Mouse (Mus musculus): ENCODE measurements around the gene Tti1. TPM values are rescaled to one million over a fixed set of nuclear protein-coding genes. Genes with fewer than 3 reads are reported as not detected.

The Tti1 gene
- polyA plus RNA-seq, 2 experiments from 2014 or later, result 22.3 to 26.4 TPM

- ATAC-seq, result no peak
Observed at GRCm38 (mm10) chr2:157970124-157970523, 58.1 kb downstream of the Tti1 start.

DNA sequence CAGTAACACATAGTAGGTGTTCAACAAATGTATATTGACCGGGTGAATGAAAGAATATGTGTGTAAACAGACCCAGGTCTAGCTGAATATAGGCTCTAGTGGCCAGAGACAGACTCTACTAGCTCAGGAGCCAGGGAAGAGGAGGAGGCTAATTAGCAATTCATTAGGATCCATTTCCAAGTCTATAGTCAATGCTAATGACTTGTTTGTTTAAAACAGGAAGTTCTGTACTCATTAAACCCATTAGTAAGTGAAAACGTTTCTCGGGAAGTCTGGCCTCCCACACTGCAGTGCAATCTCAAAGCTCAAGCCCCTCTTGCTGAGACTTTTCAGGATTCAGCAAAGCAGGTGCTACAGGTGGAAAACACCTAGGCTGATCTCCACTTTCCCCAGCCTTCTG, 60.4 kb downstream of the Tti1 start:
- ATAC-seq, result no peak

DNA sequence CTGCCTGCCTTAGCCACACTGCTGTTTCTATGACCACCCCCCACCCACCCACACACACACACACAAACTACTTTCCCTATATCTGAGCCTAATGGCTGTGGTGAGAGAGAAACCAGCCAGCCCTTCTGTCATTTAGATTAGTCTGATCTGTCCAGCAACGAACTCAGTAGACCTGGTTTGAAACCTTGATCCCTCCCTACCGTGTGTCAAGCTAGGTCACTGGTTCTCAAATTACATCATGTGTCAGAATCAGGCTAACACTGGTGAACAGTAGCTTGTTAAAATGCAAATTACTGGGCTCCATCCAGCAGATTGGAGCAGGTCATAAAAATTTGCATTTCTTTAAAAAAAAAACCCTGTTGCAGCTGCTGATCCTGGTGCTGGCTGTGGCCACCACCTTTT, 70.5 kb downstream of the Tti1 start:
- ATAC-seq, result no peak

- no peak for ATAC-seq
Observed at GRCm38 (mm10) chr2:157953978-157954377, 74.3 kb downstream of the Tti1 start.

DNA sequence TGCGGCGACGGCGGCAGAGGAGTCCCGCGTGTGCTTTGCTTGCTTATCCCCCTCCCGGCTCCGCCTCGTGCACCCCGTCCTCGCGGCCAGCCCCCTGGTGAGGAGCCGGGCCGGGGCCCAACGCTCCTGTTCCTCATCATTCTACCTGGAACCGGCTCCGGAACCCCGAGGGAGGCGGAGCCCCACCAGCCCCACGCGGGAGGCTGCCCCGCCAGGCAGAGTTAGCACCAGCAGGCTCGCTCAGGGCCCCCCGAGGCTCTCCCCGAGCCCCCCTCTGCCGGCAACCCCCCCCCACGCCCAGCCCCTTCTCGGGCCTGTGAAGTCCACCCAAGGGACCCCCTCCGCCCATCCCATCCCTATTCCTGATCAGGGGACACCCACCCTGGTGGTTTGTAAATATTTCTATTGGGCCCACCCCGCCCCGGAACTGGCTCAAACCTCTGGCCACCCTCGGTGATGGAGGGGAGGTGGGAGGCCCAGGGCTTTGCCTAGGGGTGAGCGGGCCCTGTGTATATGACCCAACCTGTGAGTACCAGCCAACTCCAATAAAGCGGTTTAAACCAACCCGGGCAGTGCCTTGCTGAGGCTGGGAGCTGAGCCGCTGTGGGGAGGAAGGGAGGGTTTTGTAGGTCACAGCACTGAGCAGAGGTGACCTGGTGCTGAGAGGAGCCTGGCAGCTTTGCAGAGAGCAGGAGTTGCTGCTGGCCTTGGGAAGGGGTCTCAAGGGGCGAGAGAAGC, 83.9 kb downstream of the Tti1 start:
- ATAC-seq, result no peak

- no peak for ATAC-seq
Observed at GRCm38 (mm10) chr2:157943514-157944155, 84.6 kb downstream of the Tti1 start.

- no peak for ATAC-seq
Observed at GRCm38 (mm10) chr2:157940586-157941185, 87.5 kb downstream of the Tti1 start.

DNA sequence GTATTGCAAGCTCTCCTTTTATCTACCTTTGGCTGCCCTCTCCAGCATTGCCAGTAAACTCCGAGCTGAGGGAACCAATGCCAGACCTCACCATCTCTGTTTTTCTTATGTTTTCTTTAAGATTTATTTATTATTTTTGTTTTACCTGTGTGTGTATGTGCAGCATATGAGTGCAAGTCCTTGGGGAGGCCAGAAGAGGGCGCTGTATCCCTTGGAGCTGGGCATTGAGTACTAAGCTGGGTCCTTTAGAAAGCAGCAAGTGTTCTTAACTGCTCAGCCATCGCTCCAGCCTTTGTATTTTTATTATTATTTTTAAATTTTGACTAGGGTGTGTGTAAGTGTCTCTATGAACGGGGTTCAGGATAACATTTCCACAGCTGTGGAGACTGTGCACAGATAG, 91.6 kb downstream of the Tti1 start:
- no peak for ATAC-seq

DNA sequence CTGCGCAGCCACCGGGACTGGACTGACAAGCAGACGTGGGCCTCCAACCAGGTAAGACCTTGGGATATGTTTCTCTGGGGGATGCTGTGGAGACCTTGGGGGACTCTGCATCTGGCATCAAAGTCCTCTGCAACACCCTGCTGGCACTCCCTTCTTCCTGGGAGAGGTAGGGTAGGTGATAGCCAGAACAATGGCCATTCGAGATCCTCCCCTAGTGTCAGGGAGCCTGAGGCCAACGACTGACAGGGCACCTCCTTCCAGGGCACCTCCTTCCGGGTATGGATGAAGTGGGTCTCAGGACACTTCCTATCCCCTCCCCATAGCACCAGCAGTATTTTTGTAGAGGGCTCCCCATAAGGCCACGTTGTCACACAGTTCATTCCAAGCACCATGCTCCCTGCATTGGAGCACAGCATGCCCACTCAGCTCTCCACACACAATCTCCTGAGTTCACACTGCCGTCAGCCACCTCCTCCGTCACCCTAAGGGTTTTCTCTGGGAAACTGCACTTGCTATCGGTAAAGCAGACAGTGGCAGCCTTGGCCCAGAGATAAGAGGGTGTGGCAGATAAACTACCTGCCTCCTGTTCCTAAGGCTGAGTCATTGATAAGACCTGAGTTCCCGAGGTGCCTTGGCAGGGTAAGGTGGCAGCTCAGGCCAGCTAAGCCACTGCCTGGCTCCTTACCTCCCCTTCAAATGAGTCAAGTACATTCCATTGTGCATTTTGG, 92.6 kb downstream of the Tti1 start:
- no peak for ATAC-seq

- no peak for ATAC-seq
Observed at GRCm38 (mm10) chr2:157932655-157933054, 95.6 kb downstream of the Tti1 start.

Other genes with a start within 250 kb of the Tti1 start
- gene Vstm2l, start 113.8 kb downstream of the Tti1 start, polyA plus RNA-seq (2017; shearing (Covaris generic)), result not detected
- 10 to 100 TPM; 17.8 to 24.9 TPM for gene Rprd1b, start 64 bp upstream of the Tti1 start, polyA plus RNA-seq (2017; shearing (Covaris generic))
- gene Tgm2, start 118.0 kb upstream of the Tti1 start, polyA plus RNA-seq (2017; shearing (Covaris generic)), result 1 to 10 TPM; 2.1 to 5.4 TPM
- gene D630003M21Rik, start 200.8 kb upstream of the Tti1 start, polyA plus RNA-seq (2017; shearing (Covaris generic)), result not detected
- gene Bpi, start 229.7 kb upstream of the Tti1 start, polyA plus RNA-seq (2017; shearing (Covaris generic)), result not detected